Mouse (Mus musculus) Patski (cell line): ENCODE results near the gene Max. TPM values are rescaled to one million over a fixed set of nuclear protein-coding genes. Genes with fewer than 3 reads are reported as not detected.

Experiments used
- ATAC-seq: fragments of 100-300 bp; one replicate; pipeline ENCODE4 v1.8.0; 2021
- CTCF ChIA-PET: fragments of 350-600 bp; sonication (Branson Sonifier 250); formaldehyde crosslinking; loops from one replicate; lab custom pipeline; 2022; ENCODE audit warnings: inconsistent platforms; lab: Charles Lee
- POLR2A ChIA-PET: fragments of 350-600 bp; sonication (Branson Sonifier 250); formaldehyde crosslinking; loops from one replicate; lab custom pipeline; 2022; ENCODE audit warnings: antibody characterized with exemption, inconsistent platforms; lab: Charles Lee
- DNase-seq: peaks from one replicate; pipeline ENCODE4 v3.0.0-alpha.2; 2011; ENCODE audit warnings: low read depth, low spot score
- H3K27me3 ChIP-seq: fragments of 371-371 bp; one replicate; pipeline ENCODE4 v1.5.1; 2021
- CTCF ChIP-seq: fragments of 100-300 bp; IDR thresholded peaks from one replicate; pipeline ENCODE4 v1.5.1; 2021
- in situ Hi-C: fragments of 300-500 bp; cut with MboI; formaldehyde crosslinking; loops from 3 replicates; pipeline ENCODE4 v1.11.1; 2018; ENCODE audit warnings: low pct_unique_long_range_greater_than_20kb, mixed read lengths
- polyA plus RNA-seq: library from polyadenylated mRNA; unstranded; gene quantifications from one replicate; pipeline ENCODE4 v1.2.3, GENCODE M21; 2021

The Max gene
- 64.4 TPM for polyA plus RNA-seq

DNA sequence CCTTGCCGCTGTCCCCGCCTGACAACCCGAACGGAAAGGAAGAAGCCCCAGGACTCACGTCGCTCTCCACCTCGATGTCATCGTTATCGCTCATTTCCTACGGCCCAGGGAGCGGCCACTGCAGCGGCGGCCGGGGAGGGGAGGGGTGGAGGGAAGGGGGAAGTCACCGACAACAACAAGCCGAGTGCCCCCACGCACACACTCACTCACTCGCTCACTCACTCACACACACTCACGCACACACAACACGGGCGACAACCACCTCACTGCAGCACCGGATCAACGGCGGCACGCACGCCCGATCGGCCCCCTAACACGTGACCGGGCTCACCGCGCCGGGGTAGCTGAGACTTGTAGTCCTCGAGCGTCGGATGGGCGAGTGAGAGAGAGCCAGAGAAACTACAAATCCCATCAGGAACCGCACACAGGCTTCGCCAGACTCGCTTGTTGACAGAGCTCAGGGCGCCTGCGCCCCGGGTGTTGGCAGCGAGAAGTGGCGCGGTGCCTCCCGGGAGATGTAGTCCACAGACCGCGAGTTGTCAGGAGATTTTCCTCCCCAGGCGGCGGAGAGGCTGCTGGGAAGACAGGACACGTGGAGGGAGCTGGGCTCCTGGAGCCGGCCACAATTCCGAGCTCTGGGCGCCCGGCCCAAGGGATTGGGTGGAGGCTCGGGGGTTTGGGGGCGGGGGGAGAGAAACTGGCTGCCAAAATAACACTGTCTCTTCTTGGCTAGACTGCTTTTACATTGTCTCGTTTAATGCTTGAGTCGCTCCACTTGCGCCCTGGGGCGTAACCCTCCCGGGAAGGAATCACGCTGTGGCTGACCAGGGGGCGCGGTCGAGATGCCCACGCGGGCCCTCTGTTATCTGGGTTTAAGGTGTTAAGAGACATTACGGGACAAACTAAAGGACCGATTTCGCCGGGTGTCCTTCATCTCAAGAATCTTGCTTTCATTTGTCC, at the start of gene Max:
Gene Max (minus strand): TSS at position 270 of the 960 bp plus-strand sequence.
- ChIA-PET CTCF (no interaction called here), POLR2A (no interaction called here)
- ATAC-seq = peak; percentile 97
- peak; percentile 90 for DNase-seq
- in situ Hi-C loops = no loop called here
- no peaks in the 10 kb centered on the region for H3K27me3 ChIP-seq
- TF ChIP-seq CTCF = no peak

GRCm38 (mm10) chr12:77011092-77011720, 49.2 kb upstream of the Max start:
- DNase-seq (no peak), ATAC-seq (no peak)
- in situ Hi-C loops = no loop called here
- H3K27me3 ChIP-seq = peaks cover 3% of the 10 kb centered on the region
- TF ChIP-seq CTCF = peak; percentile 48
- POLR2A ChIA-PET = no interaction called here
- CTCF ChIA-PET = no interaction called here

- no peak for ATAC-seq
- in situ Hi-C loops = loop anchor here (10.0 kb wide), 2 partner anchors 565 to 1075 kb away; no protein-coding TSS in a partner anchor
- no peak for DNase-seq
These were observed 47.4 kb upstream of the Max start for GRCm38 (mm10) chr12:77009202-77010030.

GRCm38 (mm10) chr12:77004893-77005292, 42.9 kb upstream of the Max start:
- ATAC-seq = no peak
- ChIA-PET POLR2A (no interaction called here), CTCF (interaction anchor here (1.8 kb wide), 1 partner anchor 168 kb away, joined by 4 read pairs; no protein-coding TSS in a partner anchor)
- peaks cover 3% of the 10 kb centered on the region for H3K27me3 ChIP-seq
- TF ChIP-seq CTCF = no peak
- DNase-seq = no peak
- in situ Hi-C loops = loop anchor here (5.0 to 10.0 kb wide), 3 partner anchors 232 to 1080 kb away; partner anchors contain the start of gene Fut8

More at GRCm38 (mm10) chr12:77009202-77010030, 47.4 kb upstream of the Max start:
- peaks cover 3% of the 10 kb centered on the region for H3K27me3 ChIP-seq
- POLR2A ChIA-PET = interaction anchor here (0.7 kb wide), 1 partner anchor 977 kb away, joined by 3 read pairs; no protein-coding TSS in a partner anchor
- peak; percentile 33 for TF ChIP-seq CTCF
- CTCF ChIA-PET = interaction anchor here (1.2 to 1.8 kb wide), 7 partner anchors 10 to 232 kb away, joined by 3 to 5 read pairs (median 3); no protein-coding TSS in a partner anchor

DNA sequence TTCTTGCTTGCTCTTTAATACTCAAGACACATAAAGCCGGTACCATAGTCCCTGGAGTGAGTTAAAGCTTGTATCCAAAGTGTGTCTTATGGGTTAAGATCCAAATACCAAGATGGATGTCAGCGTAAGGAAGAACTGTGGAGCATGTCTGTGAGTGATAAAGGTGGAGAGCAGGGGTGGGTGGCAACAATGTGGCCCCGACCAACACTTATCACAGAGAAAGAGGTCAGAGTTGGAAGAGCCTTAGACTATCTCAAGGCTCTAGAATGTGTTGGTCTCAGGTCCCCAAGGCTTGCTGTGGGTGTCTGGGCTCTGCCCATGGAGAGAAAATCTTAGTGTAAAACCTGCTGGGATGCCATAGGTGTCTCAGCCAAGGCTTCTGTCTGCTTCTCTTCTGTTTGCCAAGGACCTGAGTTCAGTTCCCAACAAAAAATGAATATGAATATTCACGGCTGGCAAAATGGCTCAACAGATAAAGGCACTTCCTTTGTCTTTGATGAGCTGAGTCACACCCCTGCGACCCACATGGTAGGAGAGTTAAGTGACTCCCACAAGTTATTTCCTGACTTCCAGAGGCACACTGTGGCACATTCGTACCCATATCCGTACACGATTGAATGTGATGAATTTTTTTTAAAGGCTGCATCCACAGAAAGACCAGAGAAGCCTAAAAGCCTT, 40.7 kb upstream of the Max start:
- DNase-seq (no peak), ATAC-seq (no peak)
- TF ChIP-seq CTCF = no peak
- POLR2A ChIA-PET = no interaction called here
- CTCF ChIA-PET = no interaction called here
- in situ Hi-C loops = loop anchor here (5.0 to 10.0 kb wide), 3 partner anchors 235 to 1082 kb away; partner anchors contain the start of gene Fut8
- H3K27me3 ChIP-seq = peaks cover 3% of the 10 kb centered on the region

GRCm38 (mm10) chr12:77001312-77001711, 39.3 kb upstream of the Max start:
- in situ Hi-C loops = loop anchor here (5.0 to 10.0 kb wide), 3 partner anchors 236 to 1083 kb away; partner anchors contain the start of gene Fut8
- ATAC-seq (no peak), DNase-seq (no peak)
- no peak for TF ChIP-seq CTCF
- peaks cover 2% of the 10 kb centered on the region for H3K27me3 ChIP-seq
- CTCF ChIA-PET = interaction anchor here (0.7 to 1.9 kb wide), 5 partner anchors 19 to 781 kb away, joined by 3 to 5 read pairs (median 5); no protein-coding TSS in a partner anchor
- POLR2A ChIA-PET = interaction anchor here (0.6 kb wide), 1 partner anchor 201 kb away, joined by 7 read pairs; no protein-coding TSS in a partner anchor

- ATAC-seq (no peak), DNase-seq (no peak)
- POLR2A ChIA-PET = interaction anchor here (0.6 kb wide), 1 partner anchor 202 kb away, joined by 7 read pairs; no protein-coding TSS in a partner anchor
- H3K27me3 ChIP-seq = no peaks in the 10 kb centered on the region
- CTCF ChIA-PET = interaction anchor here (0.7 to 1.9 kb wide), 9 partner anchors 9 to 782 kb away, joined by 3 to 7 read pairs (median 5); no protein-coding TSS in a partner anchor
- in situ Hi-C loops = loop anchor here (5.0 to 10.0 kb wide), 3 partner anchors 237 to 1084 kb away; partner anchors contain the start of gene Fut8
- TF ChIP-seq CTCF = peak; percentile 45
These were observed 38.8 kb upstream of the Max start for GRCm38 (mm10) chr12:77000705-77001284.

DNA sequence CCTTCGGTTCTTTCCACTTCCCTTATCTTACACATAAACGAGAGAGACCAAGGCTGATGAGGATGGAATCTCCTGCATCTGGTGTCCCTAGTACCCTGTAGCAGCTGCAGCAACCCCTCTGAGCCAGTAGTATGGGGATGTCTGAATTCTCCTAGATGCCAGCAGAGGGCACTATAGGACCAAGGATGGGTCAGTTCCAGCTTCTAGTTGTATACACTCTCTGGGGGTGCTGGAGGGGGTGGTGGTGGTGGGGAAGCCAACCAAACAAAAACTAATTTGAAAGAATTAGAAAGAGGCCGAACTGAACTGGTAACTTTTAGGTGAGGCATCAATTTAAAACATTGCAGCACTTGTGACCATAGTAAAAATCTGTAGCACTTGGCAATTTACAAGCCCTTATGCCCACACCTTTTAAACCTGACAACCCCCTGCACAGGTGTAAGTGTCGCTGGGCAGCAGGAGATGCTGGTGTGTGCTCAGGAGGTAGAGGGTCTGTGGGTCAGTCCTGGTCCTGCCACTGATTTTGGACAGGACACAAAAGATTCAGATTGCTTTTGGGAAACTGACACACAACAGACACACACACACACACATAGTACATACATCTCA, 38.2 kb upstream of the Max start:
- ATAC-seq = peak; percentile 62
- peak; percentile 71 for TF ChIP-seq CTCF
- ChIA-PET CTCF (interaction anchor here (0.7 to 1.9 kb wide), 8 partner anchors 9 to 782 kb away, joined by 3 to 7 read pairs (median 4); no protein-coding TSS in a partner anchor), POLR2A (interaction anchor here (0.7 kb wide), 1 partner anchor 190 kb away, joined by 3 read pairs; no protein-coding TSS in a partner anchor)
- peak; percentile 20 for DNase-seq
- in situ Hi-C loops = loop anchor here (5.0 to 10.0 kb wide), 3 partner anchors 237 to 1085 kb away; partner anchors contain the start of gene Fut8
- H3K27me3 ChIP-seq = no peaks in the 10 kb centered on the region
